Mouse (Mus musculus): ENCODE measurements around the gene Akna. TPM values are rescaled to one million over a fixed set of nuclear protein-coding genes. Genes with fewer than 3 reads are reported as not detected.

Akna gene
- polyA plus RNA-seq, 1 experiment from 2014 or later = 2.5 TPM

- no peaks in the 10 kb centered on the region for H3K9me3 ChIP-seq (ENCODE audit: control insufficient read depth, low read length)
- H3K36me3 ChIP-seq (ENCODE audit: control insufficient read depth, insufficient read depth, low read length) = no peaks in the 10 kb centered on the region
- no peak overlapping the region for H3K27ac ChIP-seq (ENCODE audit: low read depth, low read length)
- H3K4me2 ChIP-seq (ENCODE audit: low read depth, low read length) = no peak overlapping the region
- no peak overlapping the region for H3K4me3 ChIP-seq (ENCODE audit: low read depth, low read length)
- H3K27me3 ChIP-seq (ENCODE audit: control insufficient read depth, insufficient read depth, low read length) = no peaks in the 10 kb centered on the region
- no peak overlapping the region for H3K9ac ChIP-seq (replicated peaks; ENCODE audit: low read depth, low read length)
- H3K4me1 ChIP-seq (ENCODE audit: control insufficient read depth, insufficient read depth, low read length) = 0 out of 2 replicates have a peak, but pooled peaks cover 3% of the 10 kb centered on the region
- WGBS = 17% methylated on average over 9 of the region's 9 CpGs
- peak; percentile 74 for ATAC-seq (ENCODE audit: low read depth)
Observed at GRCm38 (mm10) chr4:63417318-63417957, 14.3 kb upstream of the Akna start.

GRCm38 (mm10) chr4:63414951-63415350 is 11.8 kb upstream of the Akna start:
- Histone ChIP-seq H3K4me3 (ENCODE audit: low read depth, low read length) (no peak overlapping the region), H3K9ac (replicated peaks; ENCODE audit: low read depth, low read length) (no peak overlapping the region), H3K4me1 (ENCODE audit: control insufficient read depth, insufficient read depth, low read length) (peaks cover 3% of the 10 kb centered on the region; the same call in 1 of the 2 replicates), H3K27me3 (ENCODE audit: control insufficient read depth, insufficient read depth, low read length) (no peaks in the 10 kb centered on the region), H3K27ac (ENCODE audit: low read depth, low read length) (no peak overlapping the region), H3K9me3 (ENCODE audit: control insufficient read depth, low read length) (no peaks in the 10 kb centered on the region), H3K36me3 (ENCODE audit: control insufficient read depth, insufficient read depth, low read length) (no peaks in the 10 kb centered on the region), H3K4me2 (ENCODE audit: low read depth, low read length) (no peak overlapping the region)
- WGBS = 83% methylated on average over 5 of the region's 5 CpGs
- ATAC-seq (ENCODE audit: low read depth) = no peak

GRCm38 (mm10) chr4:63411222-63411621 is 8.1 kb upstream of the Akna start:
- Histone ChIP-seq H3K4me3 (ENCODE audit: low read depth, low read length) (no peak overlapping the region), H3K27ac (ENCODE audit: low read depth, low read length) (no peak overlapping the region), H3K36me3 (ENCODE audit: control insufficient read depth, insufficient read depth, low read length) (no peaks in the 10 kb centered on the region), H3K4me2 (ENCODE audit: low read depth, low read length) (peak overlapping the region; percentile 97; the same call in 1 of the 2 replicates), H3K9me3 (ENCODE audit: control insufficient read depth, low read length) (no peaks in the 10 kb centered on the region), H3K27me3 (ENCODE audit: control insufficient read depth, insufficient read depth, low read length) (no peaks in the 10 kb centered on the region), H3K4me1 (ENCODE audit: control insufficient read depth, insufficient read depth, low read length) (peaks cover 11% of the 10 kb centered on the region), H3K9ac (replicated peaks; ENCODE audit: low read depth, low read length) (no peak overlapping the region)
- ATAC-seq (ENCODE audit: low read depth) = no peak
- 63% methylated on average over 5 of the region's 5 CpGs for whole genome bisulfite sequencing

GRCm38 (mm10) chr4:63410583-63410934 is 7.4 kb upstream of the Akna start:
- Histone ChIP-seq H3K9ac (replicated peaks; ENCODE audit: low read depth, low read length) (peak overlapping the region; percentile 58), H3K27me3 (ENCODE audit: control insufficient read depth, insufficient read depth, low read length) (no peaks in the 10 kb centered on the region), H3K4me3 (ENCODE audit: low read depth, low read length) (peak overlapping the region; percentile 45), H3K27ac (ENCODE audit: low read depth, low read length) (no peak overlapping the region), H3K4me1 (ENCODE audit: control insufficient read depth, insufficient read depth, low read length) (peaks cover 11% of the 10 kb centered on the region), H3K4me2 (ENCODE audit: low read depth, low read length) (peak overlapping the region; percentile 97), H3K9me3 (ENCODE audit: control insufficient read depth, low read length) (no peaks in the 10 kb centered on the region), H3K36me3 (ENCODE audit: control insufficient read depth, insufficient read depth, low read length) (no peaks in the 10 kb centered on the region)
- ATAC-seq (ENCODE audit: low read depth) = peak; percentile 95
- WGBS = under 1% methylated on average over 19 of the region's 19 CpGs

GRCm38 (mm10) chr4:63409908-63410582 is 6.9 kb upstream of the Akna start:
- Histone ChIP-seq H3K27me3 (ENCODE audit: control insufficient read depth, insufficient read depth, low read length) (no peaks in the 10 kb centered on the region), H3K9ac (replicated peaks; ENCODE audit: low read depth, low read length) (peak overlapping the region; percentile 58), H3K36me3 (ENCODE audit: control insufficient read depth, insufficient read depth, low read length) (no peaks in the 10 kb centered on the region), H3K27ac (ENCODE audit: low read depth, low read length) (peak overlapping the region; percentile 44; the same call in 1 of the 2 replicates), H3K4me3 (ENCODE audit: low read depth, low read length) (peak overlapping the region; percentile 45), H3K9me3 (ENCODE audit: control insufficient read depth, low read length) (no peaks in the 10 kb centered on the region), H3K4me1 (ENCODE audit: control insufficient read depth, insufficient read depth, low read length) (peaks cover 16% of the 10 kb centered on the region), H3K4me2 (ENCODE audit: low read depth, low read length) (peak overlapping the region; percentile 97)
- under 1% methylated on average over 39 of the region's 39 CpGs for WGBS
- peak; percentile 74 for ATAC-seq (ENCODE audit: low read depth)

GRCm38 (mm10) chr4:63409317-63409907 is 6.3 kb upstream of the Akna start:
- no peaks in the 10 kb centered on the region for H3K36me3 ChIP-seq (ENCODE audit: control insufficient read depth, insufficient read depth, low read length)
- ATAC-seq (ENCODE audit: low read depth) = no peak
- H3K4me3 ChIP-seq (ENCODE audit: low read depth, low read length) = peak overlapping the region; percentile 45
- 2% methylated on average over 18 of the region's 18 CpGs for WGBS
- 0 out of 2 replicates have a peak overlapping the region, but pooled peaks have one; percentile 34 for H3K27ac ChIP-seq (ENCODE audit: low read depth, low read length)
- H3K9me3 ChIP-seq (ENCODE audit: control insufficient read depth, low read length) = no peaks in the 10 kb centered on the region
- peak overlapping the region; percentile 97 for H3K4me2 ChIP-seq (ENCODE audit: low read depth, low read length)
- H3K4me1 ChIP-seq (ENCODE audit: control insufficient read depth, insufficient read depth, low read length) = peaks cover 22% of the 10 kb centered on the region
- no peaks in the 10 kb centered on the region for H3K27me3 ChIP-seq (ENCODE audit: control insufficient read depth, insufficient read depth, low read length)
- H3K9ac ChIP-seq (replicated peaks; ENCODE audit: low read depth, low read length) = peak overlapping the region; percentile 58

- H3K4me2 ChIP-seq (ENCODE audit: low read depth, low read length) = peak overlapping the region; percentile 97; the same call in 1 of the 2 replicates
- no peaks in the 10 kb centered on the region for H3K9me3 ChIP-seq (ENCODE audit: control insufficient read depth, low read length)
- no peak overlapping the region for H3K27ac ChIP-seq (ENCODE audit: low read depth, low read length)
- H3K9ac ChIP-seq (replicated peaks; ENCODE audit: low read depth, low read length) = no peak overlapping the region
- H3K36me3 ChIP-seq (ENCODE audit: control insufficient read depth, insufficient read depth, low read length) = no peaks in the 10 kb centered on the region
- H3K4me3 ChIP-seq (ENCODE audit: low read depth, low read length) = no peak overlapping the region
- ATAC-seq (ENCODE audit: low read depth) = peak; percentile 39
- H3K27me3 ChIP-seq (ENCODE audit: control insufficient read depth, insufficient read depth, low read length) = no peaks in the 10 kb centered on the region
- WGBS = 6% methylated on average over 8 of the region's 8 CpGs
- H3K4me1 ChIP-seq (ENCODE audit: control insufficient read depth, insufficient read depth, low read length) = peaks cover 29% of the 10 kb centered on the region
Observed at GRCm38 (mm10) chr4:63408649-63409048, 5.5 kb upstream of the Akna start.

- H3K9ac ChIP-seq (replicated peaks; ENCODE audit: low read depth, low read length) = no peak overlapping the region
- no peak for ATAC-seq (ENCODE audit: low read depth)
- H3K4me1 ChIP-seq (ENCODE audit: control insufficient read depth, insufficient read depth, low read length) = peaks cover 33% of the 10 kb centered on the region
- 54% methylated on average over 7 of the region's 7 CpGs for WGBS
- H3K4me3 ChIP-seq (ENCODE audit: low read depth, low read length) = no peak overlapping the region
- no peak overlapping the region for H3K27ac ChIP-seq (ENCODE audit: low read depth, low read length)
- H3K4me2 ChIP-seq (ENCODE audit: low read depth, low read length) = no peak overlapping the region
- no peaks in the 10 kb centered on the region for H3K9me3 ChIP-seq (ENCODE audit: control insufficient read depth, low read length)
- H3K36me3 ChIP-seq (ENCODE audit: control insufficient read depth, insufficient read depth, low read length) = no peaks in the 10 kb centered on the region
- no peaks in the 10 kb centered on the region for H3K27me3 ChIP-seq (ENCODE audit: control insufficient read depth, insufficient read depth, low read length)
Observed at GRCm38 (mm10) chr4:63408247-63408646, 5.1 kb upstream of the Akna start.

GRCm38 (mm10) chr4:63405683-63406082 is 2.5 kb upstream of the Akna start:
- WGBS = 69% methylated on average over 4 of the region's 4 CpGs
- peaks cover 36% of the 10 kb centered on the region for H3K4me1 ChIP-seq (ENCODE audit: control insufficient read depth, insufficient read depth, low read length)

More at GRCm38 (mm10) chr4:63405683-63406082, 2.5 kb upstream of the Akna start:
- Histone ChIP-seq H3K36me3 (ENCODE audit: control insufficient read depth, insufficient read depth, low read length) (no peaks in the 10 kb centered on the region), H3K4me2 (ENCODE audit: low read depth, low read length) (no peak overlapping the region), H3K27ac (ENCODE audit: low read depth, low read length) (no peak overlapping the region), H3K9ac (replicated peaks; ENCODE audit: low read depth, low read length) (no peak overlapping the region), H3K4me3 (ENCODE audit: low read depth, low read length) (no peak overlapping the region), H3K9me3 (ENCODE audit: control insufficient read depth, low read length) (no peaks in the 10 kb centered on the region), H3K27me3 (ENCODE audit: control insufficient read depth, insufficient read depth, low read length) (no peaks in the 10 kb centered on the region)
- no peak for ATAC-seq (ENCODE audit: low read depth)

Measured in neural tube, embryonic 14.5 days (tissue).